Mouse (Mus musculus): Measurements from ENCODE around the gene Kcnj10.

Kcnj10 gene

DNA sequence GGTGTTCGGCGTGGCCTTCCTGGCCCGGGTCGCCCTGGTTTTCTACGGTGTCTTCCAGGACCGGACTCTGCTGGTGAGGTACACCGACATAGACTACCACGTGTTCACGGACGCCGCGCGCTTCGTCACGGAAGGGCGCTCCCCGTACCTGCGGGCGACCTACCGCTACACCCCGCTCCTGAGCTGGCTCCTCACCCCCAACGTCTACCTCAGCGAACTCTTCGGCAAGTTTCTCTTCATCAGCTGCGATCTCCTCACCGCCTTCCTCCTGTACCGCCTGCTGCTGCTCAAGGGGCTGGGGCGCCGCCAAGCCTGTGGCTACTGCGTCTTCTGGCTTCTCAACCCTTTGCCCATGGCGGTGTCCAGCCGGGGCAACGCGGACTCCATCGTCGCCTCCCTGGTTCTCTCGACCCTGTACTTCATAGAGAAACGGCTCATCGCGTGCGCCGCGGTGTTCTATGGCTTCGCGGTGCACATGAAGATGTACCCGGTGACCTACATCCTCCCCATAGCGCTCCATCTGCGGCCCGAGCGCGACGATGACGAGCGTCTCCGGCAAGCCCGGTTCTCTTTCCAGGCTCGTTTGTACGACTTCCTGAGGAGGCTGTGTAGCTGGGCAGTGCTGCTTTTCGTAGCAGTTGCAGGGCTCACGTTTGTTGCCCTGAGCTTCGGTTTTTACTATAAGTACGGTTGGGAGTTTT, 35.9 kb downstream of the Kcnj10 start:
- TF ChIP-seq GATA4 (IDR thresholded peaks at IDR 0.05; ENCODE audit: insufficient replicate concordance, low read length), result no peak

DNA sequence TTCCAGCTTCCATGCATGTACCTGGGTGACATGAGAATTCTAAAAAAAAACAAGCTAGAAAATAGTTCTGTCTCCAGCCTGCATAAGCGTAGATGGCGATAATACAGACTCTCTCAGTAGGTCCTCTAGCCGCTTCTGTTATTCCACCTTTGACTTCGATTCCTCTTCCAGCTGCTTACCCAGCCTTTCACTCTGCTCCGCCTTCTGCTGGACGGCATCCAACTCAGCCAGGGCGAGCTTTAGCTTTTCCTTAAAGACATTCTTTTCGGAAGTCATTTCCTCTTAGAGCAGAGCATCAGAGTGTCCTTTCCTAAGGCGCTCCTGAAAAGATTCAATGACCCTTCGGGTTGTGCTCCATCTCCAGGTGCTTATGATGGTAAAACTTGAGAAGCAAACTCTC, 39.1 kb downstream of the Kcnj10 start:
- TF ChIP-seq GATA4 (IDR thresholded peaks at IDR 0.05; ENCODE audit: insufficient replicate concordance, low read length), result no peak

DNA sequence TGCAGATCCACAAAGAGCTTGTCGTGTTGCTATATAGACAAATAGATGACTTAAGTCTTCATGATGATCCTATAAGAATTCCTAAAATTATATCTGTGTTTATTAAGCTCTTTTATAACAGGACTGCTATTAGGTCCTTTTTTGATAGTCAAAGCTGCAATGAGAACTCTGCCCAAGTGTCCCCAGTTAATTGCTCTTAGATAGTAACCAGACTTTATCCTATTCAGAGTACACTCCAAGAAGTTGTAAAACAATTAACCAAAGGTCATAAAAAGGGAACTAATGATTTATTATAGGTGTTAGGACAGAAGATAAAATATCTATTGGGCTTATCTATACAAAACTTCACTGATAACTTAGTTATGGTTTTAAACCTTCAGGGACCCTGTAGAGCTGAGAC, 41.1 kb downstream of the Kcnj10 start:
- TF ChIP-seq GATA4 (IDR thresholded peaks at IDR 0.05; ENCODE audit: insufficient replicate concordance, low read length), result no peak

DNA sequence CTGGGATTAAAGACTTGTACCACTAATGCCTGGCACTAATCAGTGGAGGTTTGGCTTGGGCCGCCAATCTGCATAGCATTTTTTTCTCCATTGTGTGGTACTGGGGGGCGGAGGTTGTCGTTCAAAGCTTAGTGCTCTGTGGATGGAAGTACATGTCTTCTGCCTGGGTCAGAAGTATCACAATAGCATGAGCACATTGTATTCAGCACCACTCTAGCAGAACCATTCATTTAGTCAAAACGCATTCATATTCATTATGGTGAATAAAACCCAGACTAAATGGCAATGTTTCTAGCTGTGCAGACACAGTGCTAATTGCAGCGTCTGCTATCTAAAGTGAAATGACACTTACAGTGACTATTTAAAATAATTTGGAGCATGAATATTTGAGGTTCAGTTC, 46.2 kb downstream of the Kcnj10 start:
- no peak for TF ChIP-seq GATA4 (IDR thresholded peaks at IDR 0.05; ENCODE audit: insufficient replicate concordance, low read length)

DNA sequence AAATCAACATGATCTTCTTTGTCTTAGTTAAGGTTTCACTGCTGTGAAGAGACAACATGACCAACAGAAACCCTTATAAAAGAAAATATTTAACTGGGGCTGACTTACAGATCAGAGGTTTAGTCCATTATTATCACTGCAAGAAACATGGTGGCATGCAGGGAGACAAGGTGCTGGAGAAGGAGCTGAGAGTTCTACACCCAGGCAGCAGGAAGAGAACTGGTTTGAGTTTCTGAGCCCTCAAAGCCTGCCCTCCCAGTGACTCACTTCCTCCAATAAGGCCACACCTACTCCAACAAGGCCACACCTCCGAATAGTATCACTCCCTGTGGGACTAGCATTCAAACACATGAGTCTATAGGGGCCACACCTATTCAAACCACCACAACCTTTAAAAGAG, 49.8 kb downstream of the Kcnj10 start:
- TF ChIP-seq GATA4 (IDR thresholded peaks at IDR 0.05; ENCODE audit: insufficient replicate concordance, low read length), result no peak

DNA sequence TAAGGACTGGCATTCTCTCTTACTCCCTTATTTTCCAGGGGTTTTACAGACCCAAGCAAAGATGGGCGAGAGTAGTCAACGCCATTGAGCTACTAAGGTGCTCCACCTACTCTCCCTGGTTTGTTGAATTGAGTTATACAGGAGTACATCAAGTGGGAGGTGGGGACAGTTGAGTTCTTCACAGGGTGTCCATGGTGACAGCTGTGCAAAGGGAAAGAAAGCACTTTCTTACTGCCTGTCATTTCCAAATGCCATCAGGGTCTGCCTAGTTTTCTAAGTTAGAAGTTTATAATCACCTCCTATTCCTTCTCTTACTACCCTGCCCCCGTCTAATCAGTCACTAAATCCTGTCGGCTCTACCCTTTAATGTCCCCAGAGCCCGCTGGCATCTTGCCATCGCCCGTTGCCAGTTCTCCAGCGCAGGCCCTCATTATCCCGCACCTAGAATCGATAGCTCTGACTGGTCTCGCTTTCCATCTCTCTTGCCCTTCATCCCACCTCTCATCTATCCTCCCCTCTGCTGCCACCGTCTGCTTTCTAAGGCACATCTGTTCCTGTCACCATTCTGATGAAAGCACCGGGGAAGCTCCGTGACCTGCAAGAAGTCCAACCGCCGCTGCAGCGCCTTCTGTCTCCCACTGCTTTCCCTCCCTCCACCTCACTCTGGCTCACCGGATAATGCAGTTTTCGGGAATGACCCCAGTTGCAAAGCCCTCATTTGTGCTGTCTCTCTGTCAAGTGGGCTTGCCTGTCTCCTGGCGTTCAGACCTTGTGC, 51.0 kb downstream of the Kcnj10 start:
- no peak for TF ChIP-seq GATA4 (IDR thresholded peaks at IDR 0.05; ENCODE audit: insufficient replicate concordance, low read length)

DNA sequence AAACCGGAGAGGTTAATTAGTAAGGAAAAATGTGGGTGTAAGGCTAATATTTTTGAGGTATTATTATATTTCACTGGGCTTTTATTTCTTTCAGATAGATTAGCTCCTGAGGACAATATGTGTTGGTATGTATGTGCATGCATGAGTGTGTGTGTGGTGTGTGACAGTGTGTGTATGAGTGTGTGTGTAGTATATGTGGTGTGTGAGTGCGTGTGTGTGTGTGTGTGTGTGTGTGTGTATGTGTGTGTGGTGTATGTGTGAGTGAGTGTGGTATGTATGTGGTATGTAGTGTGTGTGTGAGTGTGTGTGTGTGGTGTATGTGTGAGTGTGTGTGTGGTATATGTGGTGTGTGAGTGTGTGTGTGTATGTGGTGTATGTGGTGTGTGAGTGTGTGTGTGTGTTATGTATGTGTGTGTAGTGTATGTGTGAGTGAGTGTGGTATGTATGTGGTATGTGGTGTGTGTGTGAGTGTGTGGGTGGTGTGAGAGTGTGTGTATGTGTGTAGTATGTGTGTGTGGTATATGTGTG, 51.7 kb downstream of the Kcnj10 start:
- no peak for TF ChIP-seq GATA4 (IDR thresholded peaks at IDR 0.05; ENCODE audit: insufficient replicate concordance, low read length)

DNA sequence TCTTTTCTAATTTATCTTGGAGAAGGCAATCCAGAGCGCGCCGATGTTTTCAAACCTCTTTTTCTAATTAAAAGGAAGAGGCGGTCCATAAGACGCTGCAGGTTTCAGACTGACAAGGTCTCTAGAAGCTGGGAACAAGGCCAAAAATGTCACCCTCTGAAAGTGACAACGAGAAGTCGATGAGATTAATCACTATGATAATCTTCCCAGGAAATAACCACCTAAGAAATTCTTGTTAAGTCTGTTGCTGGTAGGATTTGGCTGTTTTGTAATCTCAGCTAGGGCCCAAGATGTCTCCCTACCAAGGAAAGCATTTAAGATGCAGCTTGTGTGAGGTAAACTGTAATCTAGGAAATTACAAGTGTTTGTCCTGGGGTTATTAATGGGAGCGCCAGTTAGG, 52.7 kb downstream of the Kcnj10 start:
- no peak for TF ChIP-seq GATA4 (IDR thresholded peaks at IDR 0.05; ENCODE audit: insufficient replicate concordance, low read length)

DNA sequence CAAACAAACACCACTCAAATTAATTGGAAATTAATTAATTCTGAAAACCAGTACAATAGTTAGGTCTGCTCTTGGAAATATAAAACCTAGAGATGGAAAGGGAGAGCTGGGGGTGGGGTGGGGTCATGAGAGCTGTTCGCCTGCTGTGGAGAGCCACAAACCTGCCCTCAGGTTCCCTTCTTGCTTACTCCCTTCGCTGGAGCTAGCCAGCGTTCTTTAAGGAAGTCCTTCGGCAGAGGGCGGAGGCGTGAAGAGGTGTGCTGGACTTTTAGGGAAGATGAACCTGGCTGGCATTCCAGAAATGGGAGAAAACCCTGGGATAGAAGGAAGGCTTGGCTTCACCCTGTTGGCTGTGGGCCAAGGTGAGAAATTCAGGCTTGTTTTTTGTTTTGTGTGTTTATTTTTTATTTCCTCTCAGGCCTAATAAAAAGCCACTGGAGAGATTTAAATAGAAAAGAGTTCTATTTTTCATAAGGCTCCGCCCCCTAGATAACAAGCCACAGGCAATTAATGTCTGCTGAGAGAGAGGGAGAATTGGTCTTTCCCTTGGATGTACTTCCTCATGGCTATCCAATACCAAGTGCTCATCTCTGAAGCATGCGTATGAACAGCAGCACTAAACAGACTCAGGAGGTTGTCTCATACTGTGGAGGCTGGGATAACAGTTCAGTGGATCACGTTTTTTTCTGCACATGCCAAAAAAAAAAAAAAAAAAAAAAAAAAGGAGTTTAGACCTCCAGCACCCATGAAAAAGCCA, 56.2 kb downstream of the Kcnj10 start:
- TF ChIP-seq GATA4 (IDR thresholded peaks at IDR 0.05; ENCODE audit: insufficient replicate concordance, low read length), result no peak

DNA sequence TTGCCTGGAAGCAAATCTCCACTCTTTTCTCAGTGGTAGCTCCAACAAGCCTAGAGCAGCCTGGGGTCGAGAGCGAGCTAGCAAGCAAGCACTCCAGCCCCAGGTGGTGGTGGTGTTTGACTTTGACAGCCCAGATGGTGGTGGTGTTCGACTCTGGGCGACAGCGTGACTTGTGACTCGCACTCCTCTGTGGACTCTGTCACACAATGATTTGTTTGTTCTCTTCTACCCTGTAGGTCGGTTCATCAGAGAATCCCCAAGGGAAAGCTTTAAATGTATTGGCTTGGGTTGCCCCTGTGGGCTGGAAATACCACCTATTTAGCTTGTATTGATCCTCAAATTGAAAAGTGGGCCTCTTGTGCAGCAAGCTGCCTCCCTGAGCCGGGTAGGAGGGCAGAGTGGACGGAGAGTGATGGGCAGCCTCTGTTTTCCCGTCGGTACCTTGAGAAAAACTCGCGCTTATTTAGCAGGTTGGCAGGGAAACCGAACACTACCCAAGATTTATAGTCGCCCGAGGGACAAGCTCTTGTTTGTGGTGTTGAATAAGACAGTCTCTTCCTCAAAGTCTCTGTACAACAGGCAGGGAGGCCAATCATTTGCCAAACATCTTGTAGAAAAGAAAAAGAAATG, 65.2 kb downstream of the Kcnj10 start:
- no peak for TF ChIP-seq GATA4 (IDR thresholded peaks at IDR 0.05; ENCODE audit: insufficient replicate concordance, low read length)

DNA sequence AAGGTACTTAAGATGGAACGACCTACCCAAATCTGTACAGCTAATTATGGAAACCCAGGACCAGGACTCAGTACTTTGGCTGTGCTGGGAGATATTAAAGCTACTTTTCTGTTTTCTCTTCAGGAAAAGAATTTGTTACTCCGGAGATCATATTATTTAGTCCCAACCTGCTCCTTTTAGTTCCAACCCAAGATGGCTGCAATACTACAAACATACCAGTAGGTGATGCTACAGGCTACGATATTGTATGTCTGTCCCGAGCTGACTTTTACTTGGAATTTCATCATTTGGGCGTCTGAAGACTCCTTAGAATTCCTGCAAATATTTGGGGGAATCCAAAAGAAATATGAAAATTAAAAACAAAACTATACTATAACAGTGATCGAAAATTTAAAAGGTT, 68.0 kb downstream of the Kcnj10 start:
- no peak for TF ChIP-seq GATA4 (IDR thresholded peaks at IDR 0.05; ENCODE audit: insufficient replicate concordance, low read length)

DNA sequence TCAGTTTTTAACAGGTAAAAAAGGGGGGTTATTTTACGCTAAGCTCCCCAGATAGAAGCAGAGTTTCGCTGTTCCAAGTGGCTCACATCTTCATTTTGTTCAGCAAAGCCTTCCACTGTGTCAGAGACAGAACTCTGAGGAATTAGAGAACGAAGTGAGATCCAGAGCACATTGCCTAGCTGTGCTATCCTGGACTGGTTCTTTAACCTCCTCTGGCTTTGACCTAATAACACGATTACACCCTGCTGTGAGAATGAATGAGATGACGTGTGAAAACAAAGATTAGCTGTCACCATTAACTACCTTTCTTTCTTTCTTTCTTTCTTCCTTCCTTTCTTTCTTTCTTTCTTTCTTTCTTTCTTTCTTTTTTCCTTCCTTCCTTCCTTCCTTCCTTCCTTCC, 68.4 kb downstream of the Kcnj10 start:
- TF ChIP-seq GATA4 (IDR thresholded peaks at IDR 0.05; ENCODE audit: insufficient replicate concordance, low read length), result no peak

DNA sequence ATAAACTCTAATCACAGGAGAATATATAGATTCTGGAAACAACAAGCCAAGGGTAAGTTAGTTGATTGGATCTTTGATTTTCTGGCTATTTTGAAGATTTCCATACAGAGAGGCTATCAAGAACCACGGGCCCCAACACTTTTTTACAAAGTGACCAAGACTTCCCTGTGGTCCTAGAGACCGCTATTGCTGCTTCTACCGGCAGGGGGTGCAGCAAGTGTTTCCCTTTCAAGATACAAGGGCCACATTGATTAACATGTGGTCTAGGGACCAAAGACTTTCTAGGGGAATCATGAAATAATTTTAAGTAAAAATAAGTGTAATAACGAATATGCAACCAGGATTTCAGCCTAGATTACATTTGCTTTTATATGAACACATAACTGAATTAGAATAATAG, 69.8 kb downstream of the Kcnj10 start:
- TF ChIP-seq GATA4 (IDR thresholded peaks at IDR 0.05; ENCODE audit: insufficient replicate concordance, low read length), result no peak

DNA sequence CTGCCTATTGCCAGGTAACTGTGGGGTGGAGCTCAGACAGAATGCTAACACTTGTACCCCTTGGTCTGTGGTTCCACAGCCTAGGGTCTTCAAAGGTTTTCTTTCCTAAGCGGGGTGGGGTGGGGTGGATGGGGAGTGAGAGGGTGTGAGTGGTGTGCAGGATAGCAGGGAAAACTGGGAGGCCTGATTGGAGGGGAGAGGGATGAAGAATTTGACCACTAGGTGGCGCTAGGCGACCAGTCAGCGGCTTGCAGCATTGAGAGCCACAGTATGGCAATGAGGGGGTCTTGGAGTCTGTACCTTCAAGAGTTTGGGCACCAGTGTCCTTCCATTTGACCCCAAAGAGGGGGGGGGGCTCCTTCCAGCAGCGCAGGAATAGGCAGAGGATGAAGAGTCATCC, 71.2 kb downstream of the Kcnj10 start:
- TF ChIP-seq GATA4 (IDR thresholded peaks at IDR 0.05; ENCODE audit: insufficient replicate concordance, low read length), result no peak

DNA sequence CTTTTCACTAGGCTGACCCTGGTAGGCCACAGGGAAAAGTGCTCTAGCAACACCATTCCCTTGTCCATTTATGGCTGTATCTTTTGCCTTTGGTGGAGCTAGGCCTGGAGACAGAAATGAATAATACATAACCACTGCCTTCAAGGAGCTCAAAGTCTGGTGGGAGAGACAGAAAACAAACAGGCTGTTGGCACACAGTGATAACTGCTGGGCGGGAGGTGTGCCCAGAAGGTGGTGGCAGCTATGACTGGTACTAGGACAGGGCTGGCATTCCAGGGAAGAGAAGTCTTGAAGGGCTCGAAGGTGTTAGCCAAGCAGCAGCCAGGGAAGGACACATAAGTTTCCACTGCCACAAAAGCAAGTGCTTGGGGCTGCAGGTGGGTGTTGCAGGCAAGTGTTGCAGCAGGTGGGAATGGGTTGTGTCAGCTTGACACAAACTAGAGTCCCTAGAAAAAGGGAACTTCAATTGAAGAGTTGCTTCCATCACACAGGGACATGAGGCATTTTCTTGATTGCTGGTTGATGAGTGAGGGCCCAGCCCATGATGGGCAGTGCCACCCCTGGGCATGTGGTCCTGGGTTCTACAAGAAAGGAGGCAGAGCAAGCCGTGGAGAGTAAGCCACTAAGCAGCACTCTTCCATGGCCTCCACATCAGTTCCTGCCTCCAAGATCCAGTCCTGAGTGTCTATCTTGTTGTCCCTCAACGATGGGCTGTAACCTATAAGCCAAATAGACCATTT, 72.7 kb downstream of the Kcnj10 start:
- TF ChIP-seq GATA4 (IDR thresholded peaks at IDR 0.05; ENCODE audit: insufficient replicate concordance, low read length), result no peak
